Mouse (Mus musculus) embryonic facial prominence, embryonic 11.5 days (tissue): ENCODE results near the gene Lrrc26. TPM values are rescaled to one million over a fixed set of nuclear protein-coding genes. Genes with fewer than 3 reads are reported as not detected.

Experiments
- ATAC-seq: fragments of 200-750 bp; cut with Nextera tagmentation; replicated peaks from 2 replicates; pipeline ENCODE4 v1.8.0; 2017; ENCODE audit warnings: low read depth; ENCODE audit not compliant: insufficient number of reproducible peaks, low FRiP score, low TSS enrichment
- DNase-seq: peaks from one replicate; pipeline ENCODE4 v3.0.0-alpha.2; 2015; ENCODE audit warnings: low spot score
- H3K27ac ChIP-seq: fragments of 300-500 bp; sonication (generic); replicated peaks from 2 replicates; pipeline ENCODE4 v1.5.1; 2014; ENCODE audit warnings: mild to moderate bottlenecking, low read depth, low read length, control low read depth
- H3K27me3 ChIP-seq: fragments of 300-500 bp; sonication (generic); 2 replicates; pipeline ENCODE4 v1.6.1; 2014; ENCODE audit warnings: mild to moderate bottlenecking, low read length, moderate library complexity, mixed read lengths; ENCODE audit not compliant: control insufficient read depth, insufficient read depth
- H3K36me3 ChIP-seq: fragments of 300-500 bp; sonication (generic); replicated peaks from 2 replicates; pipeline ENCODE4 v1.6.1; 2014; ENCODE audit warnings: low read depth, mild to moderate bottlenecking, low read length, moderate library complexity, mixed read lengths; ENCODE audit not compliant: control insufficient read depth, insufficient read depth
- H3K4me1 ChIP-seq: fragments of 300-500 bp; sonication (generic); 2 replicates; pipeline ENCODE4 v1.6.1; 2014; ENCODE audit warnings: low read length, mixed read lengths; ENCODE audit not compliant: control insufficient read depth, insufficient read depth
- H3K4me2 ChIP-seq: fragments of 300-500 bp; sonication (generic); 2 replicates; pipeline ENCODE4 v1.6.1; 2014; ENCODE audit warnings: low read depth, mild to moderate bottlenecking, control low read depth, low read length, moderate library complexity
- H3K4me3 ChIP-seq: fragments of 300-500 bp; sonication (generic); 2 replicates; pipeline ENCODE4 v1.5.1; 2014; ENCODE audit warnings: low read depth, low read length, control low read depth
- H3K9ac ChIP-seq: fragments of 300-500 bp; sonication (generic); replicated peaks from 2 replicates; pipeline ENCODE4 v1.6.1; 2014; ENCODE audit warnings: mild to moderate bottlenecking, control low read depth, low read length
- H3K9me3 ChIP-seq: fragments of 300-500 bp; sonication (generic); replicated peaks from 2 replicates; pipeline ENCODE4 v1.6.1; 2016; ENCODE audit warnings: mild to moderate bottlenecking, low read length, inconsistent platforms, mixed read lengths; ENCODE audit not compliant: control insufficient read depth
- WGBS: fragments of 180-500 bp; shearing (Covaris S2); extraction: QIAGEN DNeasy Blood & Tissue Kit; methylation state at CpG from one replicate; pipeline ENCODE4 v1.1.7; 2014; 5-methylcytosine and 5-hydroxymethylcytosine counted together
- polyA plus RNA-seq: library from polyadenylated mRNA; unstranded; fragments of >200 nt; fragmentation: Nextera tagmentation; extraction: Ambion mirVana; gene quantifications from 2 replicates; pipeline ENCODE4 v1.2.1, GENCODE M21; 2014

Lrrc26 gene
- polyA plus RNA-seq, 1 experiment from 2014 or later, result not detected

DNA sequence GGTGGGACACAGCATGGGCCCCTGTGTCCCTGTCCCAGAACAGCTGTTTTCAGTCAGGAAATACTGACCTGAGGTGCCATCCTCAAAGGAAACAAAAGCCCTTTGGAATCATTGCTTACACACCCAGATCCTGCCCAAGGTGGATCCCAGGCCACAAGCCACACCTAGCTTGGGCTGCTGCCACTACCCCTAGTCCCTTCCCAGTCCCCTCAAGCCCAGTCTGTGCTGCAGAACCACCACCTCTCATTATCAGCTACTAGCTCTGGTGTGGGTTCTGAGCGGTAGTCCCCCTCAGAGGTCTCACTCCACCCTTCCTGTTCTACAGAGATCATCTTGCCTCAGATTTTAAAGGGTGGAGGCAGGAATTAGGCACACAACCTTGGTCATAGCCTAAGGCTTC lies 3.4 kb upstream of the Lrrc26 start:
- WGBS, result 83% methylated on average over 1 of the region's 1 CpGs
- H3K4me2 ChIP-seq, result no peak overlapping the region
- peaks cover 34% of the 10 kb centered on the region for H3K27me3 ChIP-seq
- no peak for DNase-seq
- no peak overlapping the region for H3K9ac ChIP-seq
- peaks cover 10% of the 10 kb centered on the region for H3K36me3 ChIP-seq
- H3K4me3 ChIP-seq, result no peak overlapping the region
- ATAC-seq, result no peak
- H3K4me1 ChIP-seq, result no peaks in the 10 kb centered on the region
- no peaks in the 10 kb centered on the region for H3K9me3 ChIP-seq
- H3K27ac ChIP-seq, result no peak overlapping the region

DNA sequence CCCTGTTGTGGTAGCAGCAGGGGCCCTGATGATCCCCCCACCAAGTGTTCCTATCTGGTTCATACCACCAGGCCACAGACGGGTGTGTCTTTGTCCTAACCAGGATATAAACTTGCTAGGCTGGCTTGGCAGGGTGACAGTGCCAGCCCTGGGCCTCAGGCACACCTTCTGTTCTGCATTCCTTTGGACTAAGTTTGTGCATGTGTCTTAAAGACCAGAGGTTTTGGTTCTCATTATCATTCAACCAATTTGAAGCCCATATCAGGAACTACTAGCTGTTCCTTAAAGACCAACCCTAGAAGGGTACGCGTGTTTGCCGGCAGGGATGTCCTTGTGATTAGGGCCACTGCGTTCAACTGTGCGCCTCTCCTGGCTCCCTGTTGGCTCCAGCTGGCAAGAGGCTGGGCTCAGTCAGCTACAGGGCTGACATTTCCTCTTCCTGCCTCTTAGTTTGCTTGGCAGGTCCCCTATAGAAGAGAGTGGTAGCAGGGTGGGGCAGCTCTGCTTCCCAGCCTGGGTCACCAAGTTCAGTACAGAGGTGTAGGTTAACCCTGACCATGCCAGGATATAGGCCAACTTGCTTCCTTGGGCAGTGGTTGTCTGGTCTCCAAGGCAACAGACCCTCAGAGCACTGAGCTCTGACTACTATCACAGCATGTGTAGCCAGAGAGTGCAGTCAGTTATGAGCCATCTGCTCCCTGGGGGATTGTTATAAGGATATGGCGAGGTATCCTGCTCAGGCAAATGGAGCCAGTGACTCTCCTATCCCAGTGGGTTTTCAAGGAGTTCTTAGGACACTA lies 2.7 kb upstream of the Lrrc26 start:
- DNase-seq (no peak), ATAC-seq (no peak)
- 55% methylated on average over 7 of the region's 7 CpGs for WGBS
- Histone ChIP-seq H3K4me1 (peaks cover 2% of the 10 kb centered on the region; the same call in 1 of the 2 replicates), H3K4me3 (no peak overlapping the region), H3K27me3 (peaks cover 41% of the 10 kb centered on the region), H3K9ac (no peak overlapping the region), H3K36me3 (peaks cover 7% of the 10 kb centered on the region), H3K27ac (no peak overlapping the region), H3K9me3 (no peaks in the 10 kb centered on the region), H3K4me2 (no peak overlapping the region)

DNA sequence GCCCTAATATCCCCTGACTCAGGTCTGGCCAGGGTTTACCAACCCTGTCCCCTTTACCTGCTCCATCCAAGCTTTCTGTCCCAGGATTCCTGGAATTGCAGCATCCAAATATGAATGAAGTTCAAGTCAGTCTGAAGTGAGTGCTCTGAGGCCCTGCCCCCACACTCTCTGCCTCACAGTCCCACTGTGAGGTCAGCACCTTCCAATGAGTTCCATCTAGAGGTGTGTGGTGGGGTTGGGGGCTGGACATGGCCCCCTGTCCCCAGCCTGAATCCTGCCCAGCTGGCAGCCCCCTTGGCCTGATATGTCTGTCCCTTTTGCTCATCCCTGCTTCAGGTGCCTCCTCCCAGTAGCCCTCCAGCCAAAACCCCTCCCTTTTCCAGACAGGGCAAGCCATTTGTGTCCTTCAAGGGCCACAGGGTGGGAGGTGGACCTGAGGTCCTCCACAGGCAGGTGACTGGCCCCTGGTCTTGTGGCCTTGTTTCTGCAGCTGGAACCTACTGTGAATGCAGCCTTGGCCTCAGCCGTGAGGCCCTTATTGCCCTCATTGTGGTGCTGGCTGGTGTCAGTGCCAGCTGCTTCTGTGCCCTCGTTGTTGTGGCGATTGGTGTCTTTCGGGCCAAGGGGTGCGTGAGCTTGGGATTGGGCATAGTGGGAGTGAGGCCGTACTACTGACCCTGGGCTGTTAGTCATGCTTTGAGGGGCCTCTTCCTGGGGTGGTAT lies 1.6 kb upstream of the Lrrc26 start, which contains the start of gene Tmem210:
Tmem210 (plus strand) TSS at position 219 of the 723 bp plus-strand sequence.
- peaks cover 6% of the 10 kb centered on the region for H3K36me3 ChIP-seq
- H3K27me3 ChIP-seq, result peaks cover 52% of the 10 kb centered on the region
- ATAC-seq (no peak), DNase-seq (no peak)
- peaks cover 3% of the 10 kb centered on the region; the same call in 1 of the 2 replicates for H3K4me1 ChIP-seq
- no peak within 1 kb of the TSS for H3K4me3 ChIP-seq
- H3K27ac ChIP-seq, result no peak within 1 kb of the TSS
- H3K9me3 ChIP-seq, result no peaks in the 10 kb centered on the region
- WGBS, result 87% methylated on average over 6 of the region's 6 CpGs
- no peak within 1 kb of the TSS for H3K4me2 ChIP-seq
- no peak within 1 kb of the TSS for H3K9ac ChIP-seq

DNA sequence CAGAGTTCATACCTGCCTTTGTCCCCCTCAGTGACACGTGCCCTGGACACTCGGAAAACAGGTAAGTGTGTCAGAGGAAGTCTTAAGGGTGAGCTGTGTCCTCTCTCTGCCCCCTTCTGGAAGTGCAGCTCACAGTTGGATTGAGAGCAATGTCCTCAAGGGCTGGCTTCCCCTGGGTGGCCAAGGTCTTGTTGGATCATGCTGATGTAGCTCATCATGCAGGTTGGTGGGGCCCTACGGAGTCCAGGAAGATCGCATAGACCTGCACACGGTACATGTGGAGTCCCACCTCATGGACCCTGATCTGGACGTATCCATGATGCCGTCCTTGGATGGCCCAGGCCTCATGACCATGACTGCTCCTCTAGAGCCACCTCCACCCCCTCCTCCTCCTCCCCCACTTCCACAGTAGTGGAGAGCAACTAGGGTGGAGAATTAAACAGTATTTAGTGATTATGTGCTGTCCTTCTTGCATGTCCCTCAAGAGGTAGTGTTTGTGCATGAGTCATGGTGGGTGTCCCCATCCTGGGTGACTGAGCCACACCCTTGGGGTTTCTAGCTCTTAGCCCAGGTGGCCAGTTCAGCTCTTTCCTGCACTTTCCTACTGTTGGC lies 875 bp upstream of the Lrrc26 start:
- H3K9me3 ChIP-seq, result no peaks in the 10 kb centered on the region
- no peak overlapping the region for H3K27ac ChIP-seq
- no peak overlapping the region for H3K4me2 ChIP-seq
- H3K27me3 ChIP-seq, result peaks cover 55% of the 10 kb centered on the region
- H3K4me1 ChIP-seq, result peaks cover 3% of the 10 kb centered on the region; the same call in 1 of the 2 replicates
- no peak for ATAC-seq
- H3K36me3 ChIP-seq, result peaks cover 6% of the 10 kb centered on the region
- no peak overlapping the region for H3K9ac ChIP-seq
- no peak overlapping the region for H3K4me3 ChIP-seq
- 81% methylated on average over 7 of the region's 7 CpGs for WGBS
- DNase-seq, result no peak

GRCm38 (mm10) chr2:25290101-25290815 lies 543 bp downstream of the Lrrc26 start:
- H3K9me3 ChIP-seq, result no peaks in the 10 kb centered on the region
- no peak overlapping the region for H3K27ac ChIP-seq
- no peak overlapping the region for H3K4me3 ChIP-seq
- H3K36me3 ChIP-seq, result no peaks in the 10 kb centered on the region; the same call in 1 of the 2 replicates
- no peak overlapping the region for H3K4me2 ChIP-seq
- DNase-seq (no peak), ATAC-seq (no peak)
- H3K27me3 ChIP-seq, result peaks cover 55% of the 10 kb centered on the region
- H3K4me1 ChIP-seq, result peaks cover 3% of the 10 kb centered on the region; the same call in 1 of the 2 replicates
- WGBS, result 2% methylated on average over 54 of the region's 54 CpGs
- H3K9ac ChIP-seq, result no peak overlapping the region

DNA sequence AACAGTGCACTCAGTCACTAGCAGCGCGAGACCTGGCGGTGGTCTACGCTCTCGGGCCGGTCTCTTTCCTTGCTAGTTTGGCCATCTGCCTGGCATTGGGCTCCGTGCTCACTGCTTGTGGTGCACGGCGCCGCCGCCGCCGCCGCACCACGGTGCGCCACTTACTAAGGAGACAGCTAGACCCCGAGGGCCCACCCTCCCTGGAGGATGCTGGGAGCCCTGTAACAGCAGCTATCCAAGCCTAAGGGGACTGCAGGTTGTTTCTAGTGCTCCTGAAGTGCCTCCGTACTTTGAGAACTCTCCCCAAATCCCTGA lies 1.1 kb downstream of the Lrrc26 start:
- H3K4me1 ChIP-seq, result peaks cover 3% of the 10 kb centered on the region; the same call in 1 of the 2 replicates
- no peak overlapping the region for H3K4me2 ChIP-seq
- WGBS, result under 1% methylated on average over 18 of the region's 18 CpGs
- no peak overlapping the region for H3K4me3 ChIP-seq
- H3K27ac ChIP-seq, result no peak overlapping the region
- no peak for ATAC-seq
- no peak overlapping the region for H3K9ac ChIP-seq
- no peak for DNase-seq
- no peaks in the 10 kb centered on the region; the same call in 1 of the 2 replicates for H3K36me3 ChIP-seq
- peaks cover 55% of the 10 kb centered on the region for H3K27me3 ChIP-seq
- H3K9me3 ChIP-seq, result no peaks in the 10 kb centered on the region

DNA sequence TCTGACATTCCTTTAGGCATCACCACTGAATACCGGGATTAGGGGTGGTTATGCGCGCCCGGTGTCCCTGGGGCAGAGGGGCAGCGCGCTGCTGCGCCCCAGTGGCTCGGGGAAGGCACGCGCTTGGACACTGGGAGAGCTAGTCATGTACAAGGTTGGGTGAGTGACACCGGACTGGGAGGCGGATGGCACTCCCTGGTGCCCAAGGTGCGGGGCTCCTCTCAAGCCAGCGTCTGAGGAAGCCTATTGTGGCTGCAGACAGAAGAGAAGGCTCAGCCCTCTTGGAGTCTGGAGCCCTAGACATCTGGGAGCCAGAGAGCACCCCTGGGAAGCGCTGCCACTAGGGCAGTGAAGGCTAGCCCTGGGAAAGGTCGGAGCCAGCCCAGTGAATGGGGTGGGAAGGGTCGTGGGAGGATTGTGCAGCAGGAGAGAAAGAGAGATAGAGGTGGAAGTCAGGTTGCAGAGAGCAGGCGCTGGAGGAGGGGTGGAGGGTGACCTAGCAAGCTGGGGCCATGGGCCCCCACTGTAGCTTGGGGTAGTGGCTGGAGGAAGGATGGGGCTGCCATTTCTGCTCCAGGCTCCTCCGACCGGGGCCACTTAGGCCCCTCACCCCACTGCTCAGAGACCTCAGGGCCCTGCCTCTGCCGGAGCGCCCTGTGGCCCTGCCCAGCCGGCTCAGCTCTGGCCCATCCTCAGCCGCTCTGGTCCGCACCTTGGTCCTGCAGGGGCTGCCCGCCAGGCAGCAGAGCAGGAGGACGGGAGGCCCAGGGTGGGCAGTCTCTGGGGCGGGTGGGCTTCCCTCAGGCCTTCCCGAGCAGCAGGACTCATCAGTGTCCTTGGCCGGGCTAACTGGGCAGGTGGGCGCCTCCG lies 1.7 kb downstream of the Lrrc26 start:
- Histone ChIP-seq H3K27me3 (peaks cover 55% of the 10 kb centered on the region), H3K9ac (no peak overlapping the region), H3K36me3 (no peaks in the 10 kb centered on the region), H3K9me3 (no peaks in the 10 kb centered on the region), H3K4me3 (0 out of 2 replicates have a peak overlapping the region, but pooled peaks have one; percentile 6), H3K27ac (no peak overlapping the region), H3K4me1 (peaks cover 3% of the 10 kb centered on the region; the same call in 1 of the 2 replicates), H3K4me2 (no peak overlapping the region; the same call in 1 of the 2 replicates)
- WGBS, result 7% methylated on average over 32 of the region's 32 CpGs
- DNase-seq (no peak), ATAC-seq (peak; percentile 24; the same call in 1 of the 2 replicates)
